ENCODE assay signal across 8 mouse cellular contexts in the genomic region with DNA sequence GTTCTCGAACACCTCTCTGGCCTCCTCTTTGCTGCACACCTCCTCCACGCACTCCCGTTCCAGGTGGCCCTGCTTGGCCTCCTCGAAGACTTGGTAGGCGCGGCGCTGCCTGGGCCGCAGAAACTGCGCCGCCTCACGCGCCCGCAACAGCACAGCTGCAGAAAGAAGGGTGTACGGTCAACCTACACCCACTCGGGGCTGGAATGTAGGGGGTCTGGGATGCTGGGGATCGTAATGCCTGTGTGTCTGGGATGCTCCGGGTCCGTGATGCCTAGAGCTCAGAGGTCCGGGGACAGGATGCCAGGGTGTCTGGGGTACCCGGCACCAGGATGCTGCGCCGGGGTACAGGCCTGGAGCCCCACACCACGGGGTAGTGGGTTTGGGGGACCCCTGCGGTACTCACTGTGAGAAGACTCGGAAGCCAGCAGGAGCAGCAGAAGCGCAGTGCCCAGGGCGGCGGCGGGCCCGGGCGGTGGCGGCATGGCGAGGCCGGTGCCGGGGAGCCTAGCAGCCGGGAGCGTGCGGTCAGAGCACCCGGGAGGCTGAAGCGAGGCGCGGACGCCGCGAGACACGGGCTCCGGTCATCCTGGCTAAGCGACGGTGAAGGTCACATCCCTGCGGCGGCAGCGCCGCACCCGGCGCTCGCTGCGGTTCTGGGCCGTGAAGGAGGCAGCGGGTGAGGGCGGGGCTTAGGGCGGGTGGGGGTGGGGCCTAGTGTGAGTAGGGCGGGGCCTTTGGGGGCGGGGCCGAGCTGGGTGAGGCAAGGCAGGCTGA. TPM values are rescaled to one million over a fixed set of nuclear protein-coding genes. Genes with fewer than 3 reads are reported as not detected.
DNase-seq lines count a peak whose midpoint lies in the region; ATAC-seq lines count a peak whose summit lies in the region.

A gene (minus strand): TSS at position 633 of the 774 bp plus-strand sequence.

- peak within 1 kb of the TSS; percentile 95 for H3K9ac ChIP-seq in heart, embryonic 14.5 days (ENCODE audit: low read length)
- H3K9ac ChIP-seq in liver, embryonic 13.5 days = 0 out of 2 replicates have a peak within 1 kb of the TSS, but pooled peaks have one; percentile 15
- peak within 1 kb of the TSS; percentile 59 for H3K9ac ChIP-seq in neural tube, embryonic 11.5 days (ENCODE audit: low read length)

- peaks cover 49% of the 10 kb centered on the region for H3K27me3 ChIP-seq in forebrain, embryonic 10.5 days (ENCODE audit: poor library complexity, severe bottlenecking)
- no peaks in the 10 kb centered on the region; the same call in 1 of the 2 replicates for H3K27me3 ChIP-seq in heart, embryonic 14.5 days (ENCODE audit: control insufficient read depth, insufficient read depth, low read length)
- H3K27me3 ChIP-seq in liver, embryonic 13.5 days = peaks cover 55% of the 10 kb centered on the region
- H3K27me3 ChIP-seq in neural tube, embryonic 11.5 days (ENCODE audit: control insufficient read depth, insufficient read depth, low read length) = peaks cover 19% of the 10 kb centered on the region

- H3K4me3 ChIP-seq in forebrain, embryonic 10.5 days = peak within 1 kb of the TSS; percentile 56
- peak within 1 kb of the TSS; percentile 79 for H3K4me3 ChIP-seq in heart, embryonic 14.5 days (ENCODE audit: control insufficient read depth in 1 of 2, insufficient read depth in 1 of 2, low read depth in 1 of 2, low read length in 2 of 2)
- peak within 1 kb of the TSS; percentile 52 for H3K4me3 ChIP-seq in liver, embryonic 13.5 days (replicated peaks)
- peak within 1 kb of the TSS; percentile 43 for H3K4me3 ChIP-seq in neural tube, embryonic 11.5 days (ENCODE audit: low read depth, low read length)

- ATAC-seq in heart, embryonic 14.5 days (ENCODE audit: insufficient number of reproducible peaks, insufficient read depth, low FRiP score, low read depth) = peak; percentile 32; the same call in 1 of the 2 replicates
- ATAC-seq in liver, embryonic 13.5 days (ENCODE audit: low read depth) = peak; percentile 58; the same call in 1 of the 2 replicates
- ATAC-seq in neural tube, embryonic 11.5 days (ENCODE audit: insufficient read depth, low FRiP score, low TSS enrichment) = peak; percentile 82

- peaks cover 37% of the 10 kb centered on the region for H3K4me1 ChIP-seq in forebrain, embryonic 10.5 days
- H3K4me1 ChIP-seq in heart, embryonic 14.5 days (ENCODE audit: control insufficient read depth in 2 of 2, insufficient read depth in 2 of 2, low read length in 2 of 2) = peaks cover 37 to 46% of the 10 kb centered on the region in 2 experiments
- H3K4me1 ChIP-seq in liver, embryonic 13.5 days (replicated peaks) = peaks cover 11% of the 10 kb centered on the region
- 0 out of 2 replicates have a peak, but pooled peaks cover 2% of the 10 kb centered on the region for H3K4me1 ChIP-seq in neural tube, embryonic 11.5 days (ENCODE audit: control insufficient read depth, insufficient read depth, low read length)

- DNase-seq in Muller cell, postnatal 12 days (ENCODE audit: inconsistent ontology term) = peak; percentile 84
- peak; percentile 16 for DNase-seq in c-Kit-positive CD71-positive TER-119-negative erythroid progenitor cells, embryonic 14.5 days (ENCODE audit: low read depth)
- DNase-seq in forebrain, embryonic 10.5 days (ENCODE audit: extremely low spot score, low spot score) = peak; percentile 72
- peak; percentile 89 for DNase-seq in kidney, postnatal 10 days
- DNase-seq in liver, embryonic 13.5 days = no peak
- peak; percentile 76 for DNase-seq in neural tube, embryonic 11.5 days (ENCODE audit: low spot score)
- peak; percentile 50 for DNase-seq in thymus, postnatal 4 days

- peak within 1 kb of the TSS; percentile 71 for H3K4me2 ChIP-seq in heart, embryonic 14.5 days (ENCODE audit: low read length)
- H3K4me2 ChIP-seq in liver, embryonic 13.5 days = peak within 1 kb of the TSS; percentile 65
- H3K4me2 ChIP-seq in neural tube, embryonic 11.5 days (ENCODE audit: low read depth) = peak within 1 kb of the TSS; percentile 86

- WGBS in forebrain, embryonic 10.5 days = 1% methylated on average over 64 of the region's 64 CpGs
- under 1% methylated on average over 61 of the region's 64 CpGs for WGBS in heart, embryonic 14.5 days
- 2% methylated on average over 62 of the region's 64 CpGs for WGBS in liver, embryonic 13.5 days (ENCODE audit: insufficient replicate concordance)
- WGBS in neural tube, embryonic 11.5 days = 2% methylated on average over 55 of the region's 64 CpGs

- no peaks in the 10 kb centered on the region for H3K9me3 ChIP-seq in forebrain, embryonic 10.5 days
- H3K9me3 ChIP-seq in heart, embryonic 14.5 days (ENCODE audit: control insufficient read depth, low read length) = no peaks in the 10 kb centered on the region
- H3K9me3 ChIP-seq in liver, embryonic 13.5 days (replicated peaks) = no peaks in the 10 kb centered on the region
- H3K9me3 ChIP-seq in neural tube, embryonic 11.5 days (ENCODE audit: control insufficient read depth, low read length) = no peaks in the 10 kb centered on the region

- H3K27ac ChIP-seq in forebrain, embryonic 10.5 days = peak within 1 kb of the TSS; percentile 72; the same call in 1 of the 2 replicates
- H3K27ac ChIP-seq in heart, embryonic 14.5 days (replicated peaks in 1 of 2; ENCODE audit: control insufficient read depth in 1 of 2, insufficient read depth in 1 of 2, low read depth in 2 of 2, low read length in 2 of 2) = peak within 1 kb of the TSS; percentile 77 to 86
- no peak within 1 kb of the TSS for H3K27ac ChIP-seq in liver, embryonic 13.5 days
- no peak within 1 kb of the TSS for H3K27ac ChIP-seq in neural tube, embryonic 11.5 days (ENCODE audit: low read depth, low read length)

- no peaks in the 10 kb centered on the region for H3K36me3 ChIP-seq in forebrain, embryonic 10.5 days (replicated peaks)
- peaks cover 16% of the 10 kb centered on the region for H3K36me3 ChIP-seq in heart, embryonic 14.5 days (ENCODE audit: control insufficient read depth, insufficient read depth, low read length)
- H3K36me3 ChIP-seq in liver, embryonic 13.5 days = no peaks in the 10 kb centered on the region
- H3K36me3 ChIP-seq in neural tube, embryonic 11.5 days (ENCODE audit: control insufficient read depth, insufficient read depth, low read length) = no peaks in the 10 kb centered on the region

RNA-seq across cellular contexts. Expression of the gene that starts here (rescaled TPM):
- polyA plus RNA-seq in forebrain, embryonic 10.5 days (2016; fragmentation: Nextera tagmentation; extraction: Ambion mirVana) = 6.1 and 7.6 TPM in 2 replicates
- polyA plus RNA-seq in heart, embryonic 14.5 days (2014; fragmentation: Nextera tagmentation; extraction: Ambion mirVana) = 123 and 151 TPM in 2 replicates
- polyA plus RNA-seq in liver, embryonic 13.5 days (2015; fragmentation: Nextera tagmentation; extraction: Ambion mirVana) = 4.1 and 4.7 TPM in 2 replicates
- 6.5 and 6.7 TPM in 2 replicates for polyA plus RNA-seq in neural tube, embryonic 11.5 days (2014; fragmentation: Nextera tagmentation; extraction: Ambion mirVana)

Comparison
In these comparisons a context has a peak if more than half of its experiments do, and no peak if none do; other contexts are left out.
1. RNA of the gene that starts here (polyA plus RNA-seq): 123 to 151 TPM in heart, embryonic 14.5 days; 6.5 to 6.7 TPM in neural tube, embryonic 11.5 days, 6.1 to 7.6 TPM in forebrain, embryonic 10.5 days and 4.1 to 4.7 TPM in liver, embryonic 13.5 days; every median in the first group is over 10 times any median in the second.
2. H3K27ac ChIP-seq: peak in forebrain, embryonic 10.5 days (single experiment) and heart, embryonic 14.5 days (2 of 2); none in liver, embryonic 13.5 days (single experiment) and neural tube, embryonic 11.5 days (single experiment).
3. ATAC-seq: peak in every context shown above with its lines; median percentile 82 in neural tube, embryonic 11.5 days; 58 in liver, embryonic 13.5 days; 32 in heart, embryonic 14.5 days.
4. H3K9ac ChIP-seq: peak in every context shown above with its lines; median percentile 95 in heart, embryonic 14.5 days; 59 in neural tube, embryonic 11.5 days; 15 in liver, embryonic 13.5 days.
5. Peak in every context shown above with its lines, with median percentiles within 50 percentile points of each other: H3K4me3 ChIP-seq and H3K4me2 ChIP-seq.